Mouse (Mus musculus) mouse embryonic stem cell (cell line): ENCODE data around the gene Igf1r.

Experiments used
- in situ Hi-C, 2 experiments: fragments of 300-500 bp; cut with MboI; formaldehyde crosslinking; loops; 1 replicate in 1 of 2; 3 replicates in 1 of 2; pipeline ENCODE4 v1.14.3; 2019 to 2020; ENCODE audit warnings: low sequenced_read_pairs in 2 of 2, low pct_unique_long_range_greater_than_20kb in 1 of 2, mixed read lengths in 1 of 2; ENCODE audit not compliant: unreplicated experiment in 1 of 2

Igf1r gene

DNA sequence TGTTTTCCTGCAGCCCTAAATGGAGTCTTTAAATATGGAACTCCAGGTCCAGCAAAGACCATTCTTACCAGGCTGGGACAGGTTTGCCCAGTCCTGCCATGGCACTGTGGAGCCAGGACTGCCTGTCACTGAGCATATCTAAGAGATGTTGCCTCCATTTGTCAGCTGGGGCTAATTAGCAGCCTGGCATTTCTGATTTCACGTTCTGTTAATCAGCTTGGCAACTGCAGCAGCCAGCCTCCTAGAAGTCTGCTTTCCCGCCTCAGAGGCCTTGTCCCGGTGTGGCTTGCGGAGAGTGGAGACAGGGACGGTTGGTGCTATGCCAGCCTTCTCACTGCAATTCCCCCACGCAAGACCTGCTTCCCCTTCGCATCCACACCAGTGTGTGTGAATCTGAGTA, 220.1 kb downstream of the Igf1r start:
- in situ Hi-C loops = no loop called here

DNA sequence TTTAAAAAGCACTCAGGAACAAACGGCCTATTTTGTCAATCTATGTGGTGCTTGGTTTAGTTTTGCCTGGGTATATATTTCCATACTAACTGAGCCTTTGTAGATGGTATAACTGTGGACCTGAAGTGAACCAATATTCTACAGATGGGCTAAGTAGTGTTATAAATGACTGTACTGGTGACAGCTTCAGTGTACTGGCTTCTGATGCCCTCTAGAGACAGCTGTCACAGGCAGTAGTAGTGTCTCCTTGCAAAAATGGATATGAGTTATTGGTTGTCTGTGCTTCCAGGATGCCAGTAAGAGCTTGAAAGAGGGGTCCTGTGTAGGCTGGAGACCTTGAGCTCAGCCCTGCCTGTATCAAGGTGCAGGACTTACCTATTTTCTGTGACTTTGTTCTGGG, 227.0 kb downstream of the Igf1r start:
- in situ Hi-C loops = no loop called here

DNA sequence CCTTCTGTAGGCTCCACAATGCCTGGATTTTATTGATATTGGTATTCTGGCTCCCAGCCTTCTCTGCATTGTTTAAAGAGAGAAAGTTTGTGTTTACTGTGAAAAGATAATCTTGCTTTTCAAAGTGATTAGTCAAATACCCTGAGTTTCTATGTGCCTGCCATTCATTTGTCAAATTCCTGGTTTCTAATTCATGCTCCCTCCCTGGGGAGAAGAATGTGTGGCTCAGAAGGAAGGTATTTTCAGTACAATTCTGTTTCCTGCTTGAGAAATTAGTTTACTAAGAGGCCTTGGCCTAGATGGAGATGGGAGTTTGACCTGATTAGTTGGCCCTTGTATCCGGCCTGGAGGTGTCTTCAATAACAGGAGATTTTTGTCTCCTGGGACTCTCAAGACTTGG, 228.5 kb downstream of the Igf1r start:
- in situ Hi-C loops = no loop called here

DNA sequence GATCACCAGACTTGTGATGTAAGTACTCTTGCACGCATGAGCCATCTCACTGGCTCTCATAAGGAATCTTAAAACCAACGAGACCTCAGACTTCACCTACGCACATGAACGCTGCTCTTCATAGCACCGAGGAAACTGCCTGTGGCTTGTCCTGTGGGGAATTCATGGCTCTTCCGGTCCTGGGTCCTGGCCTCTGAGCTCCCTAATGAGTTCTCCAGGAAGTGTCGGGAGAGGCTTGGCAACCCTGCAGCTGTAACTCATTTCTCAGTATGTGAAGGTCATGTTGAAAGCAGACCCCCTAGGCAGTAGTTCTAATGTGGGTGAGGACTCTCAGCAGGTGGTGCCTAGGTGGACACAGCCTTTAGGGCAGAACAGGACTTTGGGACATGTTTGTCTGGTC, 229.4 kb downstream of the Igf1r start:
- in situ Hi-C loops = no loop called here

DNA sequence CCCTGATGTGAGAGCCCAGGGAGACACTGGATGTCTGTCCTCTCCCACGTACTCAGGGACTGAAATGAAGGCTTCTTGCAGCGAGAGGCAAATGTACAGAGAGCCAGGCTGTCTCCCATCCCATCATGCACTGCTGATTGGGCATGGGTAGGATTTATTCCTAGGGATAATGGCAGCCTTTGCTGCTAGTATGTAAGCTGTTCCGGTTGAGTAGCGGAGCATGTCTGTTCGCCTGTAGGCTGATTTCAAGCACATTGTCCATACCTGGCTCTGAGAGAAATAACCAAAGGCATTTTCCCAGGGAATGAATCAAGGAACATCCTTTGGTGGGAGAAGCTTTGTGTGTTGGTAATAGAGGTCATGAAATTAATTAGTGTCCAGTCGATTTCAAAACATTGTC, 230.1 kb downstream of the Igf1r start:
- in situ Hi-C loops = no loop called here

DNA sequence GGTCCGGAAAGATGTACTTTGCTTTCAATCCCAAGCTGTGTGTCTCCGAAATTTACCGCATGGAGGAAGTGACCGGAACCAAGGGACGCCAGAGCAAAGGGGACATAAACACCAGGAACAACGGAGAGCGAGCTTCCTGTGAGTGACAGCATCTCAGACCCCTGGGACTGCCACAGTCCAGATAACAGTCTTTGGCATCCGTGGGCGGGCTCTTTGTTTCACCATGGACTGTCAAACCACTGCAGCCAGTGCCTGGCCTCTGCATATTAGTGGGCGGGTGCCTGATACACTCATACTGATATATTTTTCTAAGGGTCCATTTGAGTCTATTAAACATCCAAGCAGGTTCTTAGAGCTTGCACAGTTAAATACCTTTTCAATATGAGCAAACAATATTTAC, 230.8 kb downstream of the Igf1r start:
- in situ Hi-C loops = no loop called here

DNA sequence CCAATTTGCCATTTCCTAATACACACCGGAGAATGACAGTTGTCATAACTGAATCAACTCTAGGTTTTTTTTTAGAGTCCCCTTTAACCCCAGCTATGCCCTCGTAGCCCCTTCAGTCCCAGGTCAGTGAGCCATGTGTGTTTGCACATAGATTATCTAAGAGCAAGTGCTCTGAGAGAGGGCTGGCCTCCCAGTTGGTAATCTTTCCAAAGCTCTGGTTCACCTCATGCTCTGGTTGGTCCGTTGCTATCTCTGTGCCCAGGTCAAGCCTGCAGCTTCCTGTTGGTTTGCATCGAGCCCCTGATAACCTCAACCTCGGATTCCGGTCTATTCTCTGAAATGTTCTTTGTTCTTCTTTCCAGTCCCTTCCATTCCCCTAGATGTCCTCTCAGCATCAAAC, 236.6 kb downstream of the Igf1r start:
- in situ Hi-C loops = no loop called here

DNA sequence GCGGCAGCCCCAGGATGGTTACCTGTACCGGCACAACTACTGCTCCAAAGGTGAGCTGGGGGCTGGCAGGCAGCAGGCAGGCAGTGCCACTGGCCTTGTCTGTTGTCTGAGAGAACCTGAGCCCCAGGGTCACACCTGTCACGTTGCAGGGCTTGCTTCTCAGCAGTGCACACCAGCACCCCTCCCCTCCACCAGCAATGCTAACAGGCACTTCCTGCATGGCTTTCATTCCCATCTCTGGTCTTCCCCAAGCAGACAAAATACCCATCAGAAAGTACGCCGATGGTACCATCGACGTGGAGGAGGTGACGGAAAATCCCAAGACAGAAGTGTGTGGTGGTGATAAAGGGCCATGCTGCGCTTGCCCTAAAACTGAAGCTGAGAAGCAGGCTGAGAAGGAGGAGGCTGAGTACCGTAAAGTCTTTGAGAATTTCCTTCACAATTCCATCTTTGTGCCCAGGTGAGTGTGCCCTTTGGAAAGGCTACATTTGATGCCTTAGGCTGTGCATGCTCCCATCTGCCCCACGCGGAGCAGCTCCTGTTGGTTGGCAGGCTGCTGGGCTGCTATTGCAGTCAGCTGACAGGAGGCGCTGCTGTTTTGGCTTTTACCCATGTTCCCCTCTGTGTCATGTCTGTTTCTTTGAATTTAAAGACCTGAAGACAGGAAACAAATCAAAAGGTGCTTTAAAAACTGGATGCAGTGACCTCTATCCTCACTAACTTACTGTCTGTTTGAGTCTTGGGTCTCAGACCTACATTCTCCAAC, 237.2 kb downstream of the Igf1r start:
- in situ Hi-C loops = no loop called here

DNA sequence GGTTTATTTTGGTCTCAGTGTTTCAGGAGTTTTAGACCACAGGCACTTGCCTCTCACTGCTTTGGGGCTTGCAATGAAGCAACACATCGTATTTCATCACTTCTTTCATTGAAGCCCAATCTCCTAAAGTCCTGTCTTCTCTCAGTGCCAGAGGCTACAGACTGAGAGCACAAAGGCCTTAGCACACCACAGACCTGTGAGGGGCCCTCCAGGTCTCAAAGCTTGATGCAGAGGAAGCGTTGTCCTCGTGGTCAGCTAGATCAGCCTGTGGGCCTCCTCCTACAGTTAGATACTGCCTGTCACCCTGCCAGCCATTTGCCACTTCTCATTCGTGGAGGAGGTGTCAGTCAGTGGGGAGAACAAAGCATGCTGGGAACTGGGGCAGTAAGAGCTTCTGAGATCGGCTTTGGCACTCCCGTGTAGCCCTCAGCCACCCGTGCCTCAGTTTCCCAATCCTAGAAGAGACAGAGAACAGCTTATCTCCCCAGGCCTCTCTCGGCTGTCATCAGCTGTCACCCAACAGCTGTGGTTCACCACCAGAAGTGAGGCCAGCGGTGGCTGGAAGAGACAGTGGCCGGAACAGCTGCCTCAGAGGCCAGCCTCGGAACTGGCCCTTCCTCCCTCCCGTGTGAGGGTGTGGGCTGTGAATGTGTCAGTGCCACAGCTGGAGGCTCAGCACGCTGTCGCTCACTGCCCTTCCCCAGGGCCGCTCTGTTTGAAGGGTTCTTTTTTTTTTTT, 241.5 kb downstream of the Igf1r start:
- in situ Hi-C loops = no loop called here

DNA sequence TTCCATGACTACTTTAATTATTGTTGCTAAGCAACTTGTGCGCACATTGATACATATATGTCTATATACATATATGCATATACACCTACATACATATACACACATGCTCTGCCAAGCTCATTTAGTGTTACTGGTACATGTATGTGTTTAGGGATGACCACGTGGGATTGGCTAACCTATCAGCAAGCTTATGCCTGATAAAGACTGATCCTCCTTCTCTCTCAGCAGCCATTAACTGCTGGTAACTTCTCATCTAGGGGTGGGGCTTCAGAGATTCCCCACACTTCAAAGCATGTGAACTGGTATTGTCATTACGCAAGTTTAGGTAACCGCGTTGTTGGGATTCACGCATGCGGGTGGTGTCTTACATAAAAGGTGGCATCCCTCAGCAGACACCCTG, 247.0 kb downstream of the Igf1r start:
- in situ Hi-C loops = no loop called here

DNA sequence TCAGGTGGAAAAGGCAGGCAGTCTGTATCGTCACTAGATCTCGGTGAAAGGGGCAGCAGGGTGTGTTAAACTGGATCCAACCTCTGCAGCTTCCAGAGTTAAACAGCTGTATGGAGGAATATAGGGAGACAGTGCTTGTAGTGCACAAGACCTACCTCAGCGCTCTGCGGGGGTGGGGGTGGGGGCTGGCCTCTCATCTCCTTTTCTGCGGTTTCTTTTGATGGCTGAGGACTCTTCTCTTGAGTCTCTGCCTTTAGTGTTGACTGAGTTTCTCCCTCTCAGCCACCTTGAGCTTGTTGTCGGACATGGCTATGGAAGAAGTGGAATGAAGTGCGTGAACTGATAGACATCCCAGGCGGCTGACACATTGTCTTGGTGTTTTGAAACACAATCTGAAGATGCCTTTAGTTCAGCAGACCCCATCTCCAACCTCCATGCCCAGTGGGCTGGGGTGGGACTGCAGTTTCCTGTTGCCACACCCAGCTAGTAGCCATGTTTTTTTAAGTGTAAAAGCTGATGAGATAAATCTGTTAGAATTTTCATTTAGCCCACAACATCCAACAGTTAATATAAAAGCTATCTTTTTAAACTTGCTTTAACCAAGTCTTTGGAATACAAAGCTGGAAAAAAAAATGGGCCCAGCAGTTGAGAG, 253.3 kb downstream of the Igf1r start:
- in situ Hi-C loops = no loop called here

DNA sequence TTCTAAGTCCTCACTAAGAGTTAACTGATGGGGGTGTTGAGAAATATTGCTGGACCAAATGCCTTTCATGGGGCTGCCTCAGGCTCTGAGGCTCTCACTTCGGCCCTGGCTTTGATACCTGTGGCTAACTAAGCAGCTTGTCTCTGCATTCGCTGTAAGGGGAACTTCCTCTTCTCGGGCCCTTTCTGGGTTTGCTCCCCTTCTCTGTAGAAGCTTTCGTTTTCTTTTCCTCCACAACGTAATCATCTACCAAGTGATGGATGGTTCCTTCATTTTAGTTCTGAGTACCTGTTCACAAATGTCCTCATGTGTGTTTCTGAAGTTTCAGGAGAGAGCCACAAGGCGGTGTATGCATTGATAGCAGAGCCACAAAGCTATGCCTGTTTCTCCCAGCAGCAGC, 256.4 kb downstream of the Igf1r start:
- in situ Hi-C loops = no loop called here

DNA sequence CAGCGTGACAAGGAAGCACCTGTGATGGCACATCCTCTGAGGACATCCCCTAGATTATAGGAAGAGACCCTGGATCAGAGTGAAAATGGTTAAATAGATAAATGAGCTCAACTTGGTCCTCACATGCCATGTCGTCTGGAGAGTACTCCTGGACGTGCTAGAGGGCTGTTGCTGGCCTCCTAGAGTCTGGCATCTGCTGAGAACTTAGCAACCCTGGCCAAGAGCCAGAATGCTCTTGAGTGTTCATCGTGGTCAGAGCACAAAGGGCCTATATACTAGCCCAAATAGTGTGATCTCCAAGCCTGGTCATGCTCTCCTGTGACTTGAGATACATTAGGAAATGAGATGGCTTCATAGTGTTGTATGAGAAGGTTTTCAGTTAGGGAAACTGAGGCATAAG, 257.8 kb downstream of the Igf1r start:
- in situ Hi-C loops = no loop called here

DNA sequence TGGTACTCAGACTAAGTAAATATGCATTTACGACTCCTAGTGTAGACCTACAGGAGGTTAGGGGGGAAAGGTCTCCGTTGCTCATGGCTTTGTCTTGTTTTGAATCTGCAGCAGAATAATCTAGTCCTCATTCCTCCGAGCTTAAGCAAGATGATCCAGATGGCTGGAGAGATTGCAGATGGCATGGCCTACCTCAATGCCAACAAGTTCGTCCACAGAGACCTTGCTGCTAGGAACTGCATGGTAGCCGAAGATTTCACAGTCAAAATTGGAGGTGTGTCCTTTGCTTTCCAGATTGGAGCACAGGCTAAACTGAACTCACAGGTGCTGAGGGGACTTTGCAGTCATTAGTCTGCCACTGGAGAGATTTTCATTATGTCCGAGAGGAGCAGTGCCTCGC, 259.3 kb downstream of the Igf1r start:
- in situ Hi-C loops = no loop called here

DNA sequence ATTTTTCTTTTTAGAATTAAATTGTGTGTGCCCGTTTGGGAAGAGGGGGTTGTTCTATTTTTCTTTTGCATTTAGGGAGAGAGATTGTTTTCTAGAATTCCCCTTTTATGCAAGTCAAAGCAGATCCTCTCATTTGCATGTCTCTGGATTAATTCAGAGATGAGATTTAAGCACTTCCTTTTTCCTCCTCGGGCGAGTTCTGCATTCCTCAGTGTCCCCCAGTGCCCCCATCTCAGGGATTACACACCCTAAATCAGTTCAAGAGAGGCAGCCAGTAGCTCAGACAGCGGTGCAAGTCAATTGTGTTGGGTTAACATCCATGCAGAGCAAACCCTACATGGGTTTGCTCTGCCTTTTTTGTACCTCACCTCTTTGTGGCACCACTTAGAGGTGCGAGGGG, 261.2 kb downstream of the Igf1r start:
- in situ Hi-C loops = no loop called here

DNA sequence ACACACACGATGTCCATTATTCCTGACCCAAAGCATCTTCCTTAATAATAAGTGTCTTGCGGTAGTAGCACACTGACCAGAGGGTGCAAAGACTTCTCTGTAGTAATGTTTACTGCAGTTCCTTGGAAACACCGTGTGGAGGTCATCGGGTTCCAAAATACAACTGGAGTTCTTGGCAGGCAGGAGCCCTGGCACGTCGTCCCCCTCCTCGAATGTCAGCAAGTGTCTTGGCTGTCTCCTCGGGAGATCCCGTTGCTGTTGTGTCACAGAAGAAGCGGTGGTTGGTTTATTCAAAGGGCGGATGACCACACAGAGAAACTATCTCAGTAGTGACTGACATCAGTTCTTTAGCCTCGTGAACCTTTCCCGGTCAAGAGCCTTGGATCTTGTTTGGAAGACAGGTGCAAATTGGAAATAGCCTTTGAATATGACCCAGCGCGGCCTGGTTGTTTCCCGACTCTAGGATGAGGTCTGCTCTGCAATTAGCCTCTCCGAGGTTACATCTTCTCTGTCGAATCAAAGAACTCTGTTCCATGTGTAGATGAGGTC, 263.0 kb downstream of the Igf1r start:
- in situ Hi-C loops = no loop called here

DNA sequence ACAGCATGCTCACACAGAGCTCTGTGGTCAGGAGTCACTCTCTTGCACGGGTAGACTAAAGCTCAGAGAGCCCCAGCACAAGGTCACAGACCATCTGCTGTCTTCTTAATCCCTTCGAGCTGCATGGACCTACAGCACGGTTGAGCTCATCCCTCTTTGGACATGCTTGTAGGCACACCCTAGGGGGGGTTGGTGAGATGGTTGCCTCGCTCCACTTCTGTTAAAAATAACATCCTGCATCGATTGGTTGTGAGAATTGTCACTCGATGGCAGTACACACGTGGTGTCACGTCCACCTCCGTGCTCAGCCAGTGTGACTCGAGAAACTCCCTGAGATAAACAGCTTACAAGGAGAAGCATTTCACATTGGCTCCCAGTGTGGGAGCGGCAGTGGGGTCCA, 266.3 kb downstream of the Igf1r start:
- in situ Hi-C loops = no loop called here

DNA sequence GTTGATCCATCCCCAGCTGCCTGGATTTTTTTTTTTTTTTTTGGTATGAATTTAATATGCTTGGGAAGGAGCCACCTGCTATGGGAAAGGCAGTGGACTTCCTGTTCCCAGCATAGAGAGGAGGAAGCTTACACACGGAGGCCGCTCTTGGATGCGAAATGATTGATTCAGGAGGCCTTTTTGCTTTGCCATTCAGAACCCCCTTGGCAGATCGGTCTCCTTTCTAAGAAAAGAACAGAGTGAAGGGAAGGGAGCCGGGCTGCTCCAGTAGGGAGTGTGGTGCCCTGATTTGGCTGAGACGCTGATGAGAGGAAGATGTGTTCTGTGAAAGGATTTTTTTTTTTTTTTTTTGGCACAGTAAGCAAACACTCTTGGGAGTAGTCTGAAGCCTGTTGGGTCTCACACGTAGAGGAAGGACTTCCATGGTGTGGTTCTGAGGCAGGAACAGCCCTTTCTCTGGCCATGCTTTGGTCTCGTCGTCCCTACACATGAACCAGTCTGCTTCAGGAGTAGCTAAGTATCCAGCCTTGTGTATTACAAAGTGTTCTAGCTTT, 269.1 kb downstream of the Igf1r start:
- in situ Hi-C loops = no loop called here

DNA sequence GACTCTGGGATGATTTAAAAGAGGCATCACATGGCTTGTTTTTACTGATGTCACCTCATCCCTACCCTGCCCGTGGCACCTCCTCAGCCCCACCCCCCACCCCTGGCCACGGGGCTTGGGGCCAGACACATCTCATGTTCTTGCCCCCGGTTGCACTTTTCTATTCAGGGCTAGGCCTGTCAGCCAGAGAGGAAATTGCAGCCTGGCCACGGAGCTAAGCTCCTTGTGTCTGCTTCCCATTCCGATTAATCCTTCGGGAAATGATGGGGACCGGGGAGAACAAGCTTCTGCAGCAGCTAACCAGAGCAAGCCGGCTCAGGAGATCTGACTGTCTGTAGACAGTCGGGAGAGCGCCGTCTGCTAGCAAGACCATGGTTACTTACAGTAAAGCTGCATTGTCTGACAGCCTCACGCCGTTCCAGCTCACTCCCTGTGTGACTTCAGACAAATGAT, 270.8 kb downstream of the Igf1r start:
- in situ Hi-C loops = no loop called here
